Mouse (Mus musculus) small intestine, adult 2 months (tissue): ENCODE measurements around the gene Smarcc1.

Experiments used
- CTCF ChIP-seq: fragments of 200-500 bp; IDR thresholded peaks from 2 replicates; pipeline ENCODE4 v1.5.1; 2012; ENCODE audit warnings: low read depth, mild to moderate bottlenecking, control low read depth, inconsistent platforms, low read length, moderate library complexity, mixed read lengths; ENCODE audit not compliant: insufficient replicate concordance, insufficient read length; ENCODE audit errors: extremely low read depth
- POLR2A ChIP-seq: fragments of 200-500 bp; IDR thresholded peaks from 2 replicates; pipeline ENCODE4 v1.6.1; 2012; ENCODE audit warnings: low read depth, mild to moderate bottlenecking, control low read depth, inconsistent platforms, low read length, moderate library complexity

DNA sequence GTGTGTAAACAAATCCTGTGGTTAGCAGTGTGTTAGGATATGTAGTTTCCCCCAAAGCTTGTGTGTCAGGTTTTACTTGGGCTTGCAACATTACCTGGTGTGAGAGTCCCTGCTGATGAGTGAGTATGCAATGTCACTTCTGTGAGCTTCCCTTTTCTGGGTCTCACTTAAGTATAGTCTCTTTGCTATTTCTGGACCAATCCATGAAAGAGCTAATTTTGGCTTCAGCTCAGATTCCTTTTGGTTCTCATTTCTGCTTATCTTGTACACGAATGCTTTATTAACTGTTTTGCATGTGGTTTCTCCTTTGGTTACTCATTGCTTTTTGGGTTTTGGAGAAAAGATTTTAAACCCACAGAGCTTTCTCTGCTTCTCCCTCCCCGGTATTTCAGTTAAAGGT is 82.4 kb downstream of the Smarcc1 start:
- TF ChIP-seq POLR2A (no peak), CTCF (no peak)
